Mouse (Mus musculus) spleen, adult 10 weeks (tissue): ENCODE results near the gene Rims1. TPM values are rescaled to one million over a fixed set of nuclear protein-coding genes. Genes with fewer than 3 reads are reported as not detected.

Source experiments
- polyA plus RNA-seq: library from polyadenylated mRNA; stranded (reverse); fragments of 350-450 nt; fragmentation: Illumina TruSeq; extraction: RNeasy Lipid Tissue Mini Kit (QIAGEN cat#74804); gene quantifications from one replicate; pipeline ENCODE4 v1.2.3, GENCODE M21; 2015; ENCODE audit warnings: low replicate concordance; ENCODE audit not compliant: insufficient read depth

Rims1 gene
- not detected for polyA plus RNA-seq

GRCm38 (mm10) chr1:22805726-22806625 lies at the start of gene Rims1:
Gene Rims1 (minus strand): TSS chr1:22805994.

